Mouse (Mus musculus): ENCODE data around the gene Mlph.

Gene Mlph

GRCm38 (mm10) chr1:90914948-90915569, at the start of gene Mlph:
TSS of gene Mlph (plus strand) at chr1:90915085.
- DNase-seq, result no peak

GRCm38 (mm10) chr1:90866734-90867133, 48.2 kb upstream of the Mlph start:
- no peak for DNase-seq

- no peak for DNase-seq
These were observed 44.3 kb upstream of the Mlph start for GRCm38 (mm10) chr1:90870581-90870980.

GRCm38 (mm10) chr1:90875371-90875770, 39.5 kb upstream of the Mlph start:
- no peak for DNase-seq

- no peak for DNase-seq
These were observed 38.9 kb upstream of the Mlph start for GRCm38 (mm10) chr1:90875961-90876360.

- DNase-seq, result no peak
These were observed 38.2 kb upstream of the Mlph start for GRCm38 (mm10) chr1:90876486-90877270.

GRCm38 (mm10) chr1:90885771-90886460, 29.0 kb upstream of the Mlph start:
- DNase-seq, result no peak

GRCm38 (mm10) chr1:90894521-90894920, 20.4 kb upstream of the Mlph start:
- no peak for DNase-seq

GRCm38 (mm10) chr1:90895004-90895403, 19.9 kb upstream of the Mlph start:
- DNase-seq, result no peak

- no peak for DNase-seq
These were observed 18.6 kb upstream of the Mlph start for GRCm38 (mm10) chr1:90896281-90896680.

GRCm38 (mm10) chr1:90896741-90897361, 18.0 kb upstream of the Mlph start:
- DNase-seq, result no peak

GRCm38 (mm10) chr1:90898012-90898411, 16.9 kb upstream of the Mlph start:
- DNase-seq, result no peak

GRCm38 (mm10) chr1:90899816-90900215, 15.1 kb upstream of the Mlph start:
- DNase-seq, result no peak

GRCm38 (mm10) chr1:90900406-90900805, 14.5 kb upstream of the Mlph start:
- no peak for DNase-seq

GRCm38 (mm10) chr1:90901246-90901645, 13.6 kb upstream of the Mlph start:
- no peak for DNase-seq

GRCm38 (mm10) chr1:90901681-90902208, 13.1 kb upstream of the Mlph start:
- DNase-seq, result no peak

- no peak for DNase-seq
These were observed 12.1 kb upstream of the Mlph start for GRCm38 (mm10) chr1:90902751-90903150.

- no peak for DNase-seq
These were observed 11.5 kb upstream of the Mlph start for GRCm38 (mm10) chr1:90903211-90903945.

GRCm38 (mm10) chr1:90903971-90904458, 10.9 kb upstream of the Mlph start:
- no peak for DNase-seq

GRCm38 (mm10) chr1:90904729-90905404, 10.0 kb upstream of the Mlph start:
- DNase-seq, result no peak

- DNase-seq, result peak in 1 of 2 experiments; percentile 21
These were observed 8.5 kb upstream of the Mlph start for GRCm38 (mm10) chr1:90906357-90906756.

GRCm38 (mm10) chr1:90909161-90909560, 5.7 kb upstream of the Mlph start:
- DNase-seq, result no peak
